Mouse (Mus musculus) intestine, postnatal 0 days (tissue): Measurements from ENCODE around the gene Csf2rb2. TPM values are rescaled to one million over a fixed set of nuclear protein-coding genes. Genes with fewer than 3 reads are reported as not detected.
A peak's percentile ranks its signal among the peaks of the same experiment; 100 is the strongest.

ENCODE experiments used
- ATAC-seq: fragments of 200-750 bp; cut with Nextera tagmentation; 2 replicates; pipeline ENCODE4 v1.8.0; 2017; ENCODE audit warnings: mild to moderate bottlenecking, moderate TSS enrichment, moderate library complexity
- H3K27ac ChIP-seq: fragments of 300-500 bp; sonication (generic); 2 replicates; pipeline ENCODE4 v1.5.1; 2014; ENCODE audit warnings: mild to moderate bottlenecking, low read depth, low read length, moderate library complexity
- H3K27me3 ChIP-seq: fragments of 300-500 bp; sonication (generic); replicated peaks from 2 replicates; pipeline ENCODE4 v1.6.1; 2014; ENCODE audit warnings: low read length, mixed read lengths; ENCODE audit not compliant: control insufficient read depth, insufficient read depth
- H3K36me3 ChIP-seq: fragments of 300-500 bp; sonication (generic); 2 replicates; pipeline ENCODE4 v1.6.1; 2014; ENCODE audit warnings: mild to moderate bottlenecking, moderate library complexity; ENCODE audit not compliant: control insufficient read depth, insufficient read depth
- H3K4me1 ChIP-seq: fragments of 300-500 bp; sonication (generic); replicated peaks from 2 replicates; pipeline ENCODE4 v1.6.1; 2014; ENCODE audit warnings: antibody characterized with exemption, low read length, mixed read lengths; ENCODE audit not compliant: control insufficient read depth, insufficient read depth
- H3K4me2 ChIP-seq: fragments of 300-500 bp; sonication (generic); replicated peaks from 2 replicates; pipeline ENCODE4 v1.6.1; 2014; ENCODE audit warnings: low read depth, mild to moderate bottlenecking, moderate library complexity
- H3K4me3 ChIP-seq: fragments of 300-500 bp; sonication (generic); 2 replicates; pipeline ENCODE4 v1.5.1; 2014; ENCODE audit warnings: low read depth, low read length
- H3K9ac ChIP-seq: fragments of 300-500 bp; sonication (generic); 2 replicates; pipeline ENCODE4 v1.6.1; 2014; ENCODE audit warnings: mild to moderate bottlenecking, low read depth, low read length
- H3K9me3 ChIP-seq: fragments of 300-500 bp; sonication (generic); 2 replicates; pipeline ENCODE4 v1.6.1; 2016; ENCODE audit warnings: mixed run types; ENCODE audit not compliant: control insufficient read depth
- CTCF ChIP-seq: sonication (generic); IDR thresholded peaks from 2 replicates; pipeline ENCODE4 v1.5.1; 2016; ENCODE audit warnings: low read depth, mild to moderate bottlenecking, control low read depth, antibody characterized with exemption, moderate library complexity
- WGBS: fragments of 180-500 bp; shearing (Covaris S2); extraction: QIAGEN DNeasy Blood & Tissue Kit; methylation state at CpG from one replicate; pipeline ENCODE4 v1.1.7; 2014; 5-methylcytosine and 5-hydroxymethylcytosine counted together
- polyA plus RNA-seq: library from polyadenylated mRNA; unstranded; fragments of >200 nt; fragmentation: Nextera tagmentation; extraction: Ambion mirVana; gene quantifications from 2 replicates; pipeline ENCODE4 v1.2.1, GENCODE M21; 2015

The Csf2rb2 gene
- polyA plus RNA-seq, 1 experiment from 2014 or later = 0.42 TPM

GRCm38 (mm10) chr15:78246143-78247116, 59.1 kb downstream of the Csf2rb2 start:
- no peak for ATAC-seq
- Histone ChIP-seq H3K4me3 (no peak overlapping the region), H3K4me2 (no peak overlapping the region), H3K9ac (no peak overlapping the region), H3K4me1 (no peaks in the 10 kb centered on the region), H3K36me3 (no peaks in the 10 kb centered on the region), H3K9me3 (no peaks in the 10 kb centered on the region), H3K27ac (no peak overlapping the region), H3K27me3 (no peaks in the 10 kb centered on the region)
- TF ChIP-seq CTCF = no peak
- 72% methylated on average over 18 of the region's 18 CpGs for whole genome bisulfite sequencing

- no peak for TF ChIP-seq CTCF
- Histone ChIP-seq H3K9ac (no peak within 1 kb of the TSS), H3K27ac (peak within 1 kb of the TSS; percentile 16; the same call in 1 of the 2 replicates), H3K36me3 (no peaks in the 10 kb centered on the region), H3K27me3 (no peaks in the 10 kb centered on the region), H3K4me1 (no peaks in the 10 kb centered on the region), H3K9me3 (no peaks in the 10 kb centered on the region), H3K4me3 (no peak within 1 kb of the TSS), H3K4me2 (no peak within 1 kb of the TSS)
- 58% methylated on average over 7 of the region's 7 CpGs for WGBS
- ATAC-seq = no peak
Observed at GRCm38 (mm10) chr15:78244695-78245492, 60.6 kb downstream of the Csf2rb2 start, which contains the start of gene Ncf4. TSS of gene Ncf4 (plus strand) at chr15:78244801.

GRCm38 (mm10) chr15:78243774-78244173, 61.7 kb downstream of the Csf2rb2 start:
- no peak overlapping the region for H3K4me2 ChIP-seq
- WGBS = 49% methylated on average over 6 of the region's 6 CpGs
- H3K4me3 ChIP-seq = no peak overlapping the region
- H3K27ac ChIP-seq = no peak overlapping the region
- no peaks in the 10 kb centered on the region for H3K4me1 ChIP-seq
- H3K36me3 ChIP-seq = no peaks in the 10 kb centered on the region
- no peak for TF ChIP-seq CTCF
- no peak for ATAC-seq
- peaks cover 4% of the 10 kb centered on the region; the same call in 1 of the 2 replicates for H3K27me3 ChIP-seq
- no peaks in the 10 kb centered on the region for H3K9me3 ChIP-seq
- H3K9ac ChIP-seq = no peak overlapping the region

- TF ChIP-seq CTCF = no peak
- 73% methylated on average over 8 of the region's 8 CpGs for WGBS
Observed at GRCm38 (mm10) chr15:78243061-78243460, 62.5 kb downstream of the Csf2rb2 start.

GRCm38 (mm10) chr15:78241335-78241734, 64.2 kb downstream of the Csf2rb2 start:
- Histone ChIP-seq H3K36me3 (no peaks in the 10 kb centered on the region), H3K4me1 (no peaks in the 10 kb centered on the region), H3K27me3 (peaks cover 8% of the 10 kb centered on the region; the same call in 1 of the 2 replicates), H3K4me3 (no peak overlapping the region), H3K9me3 (no peaks in the 10 kb centered on the region), H3K9ac (no peak overlapping the region), H3K4me2 (no peak overlapping the region), H3K27ac (no peak overlapping the region)
- no peak for TF ChIP-seq CTCF
- ATAC-seq = no peak
- WGBS = 50% methylated on average over 11 of the region's 11 CpGs

More at GRCm38 (mm10) chr15:78243061-78243460, 62.5 kb downstream of the Csf2rb2 start:
- Histone ChIP-seq H3K9ac (no peak overlapping the region; the same call in 1 of the 2 replicates), H3K27ac (no peak overlapping the region), H3K4me1 (no peaks in the 10 kb centered on the region), H3K4me3 (no peak overlapping the region), H3K9me3 (no peaks in the 10 kb centered on the region), H3K4me2 (no peak overlapping the region), H3K27me3 (peaks cover 8% of the 10 kb centered on the region; the same call in 1 of the 2 replicates), H3K36me3 (no peaks in the 10 kb centered on the region)
- ATAC-seq = no peak

- WGBS = 60% methylated on average over 14 of the region's 14 CpGs
- Histone ChIP-seq H3K9ac (no peak overlapping the region), H3K27ac (no peak overlapping the region), H3K27me3 (peaks cover 8% of the 10 kb centered on the region; the same call in 1 of the 2 replicates), H3K36me3 (no peaks in the 10 kb centered on the region), H3K4me3 (no peak overlapping the region), H3K4me2 (no peak overlapping the region), H3K4me1 (no peaks in the 10 kb centered on the region), H3K9me3 (no peaks in the 10 kb centered on the region)
- no peak for ATAC-seq
- TF ChIP-seq CTCF = no peak
Observed at GRCm38 (mm10) chr15:78239956-78240617, 65.4 kb downstream of the Csf2rb2 start.
